ENCODE assay signal across 14 mouse cellular contexts in genomic region chr11:53893451-53893850, GRCm38 (mm10). TPM values are rescaled to one million over a fixed set of nuclear protein-coding genes. Genes with fewer than 3 reads are reported as not detected.
DNase-seq lines count a peak whose midpoint lies in the region; ATAC-seq and TF ChIP-seq lines count a peak whose summit lies in the region.
"Had no signal": no experiment of that assay in that cellular context is flagged by ENCODE, and none has a peak within 500 bp of the region (broad histone marks: within the 10 kb centered on the region; RNA-seq: fewer than 3 reads in every experiment).

No protein-coding gene starts in this region.

- no peak for TF ChIP-seq EP300 in heart, adult 2 months (IDR thresholded peaks at IDR 0.05; ENCODE audit: insufficient read depth, low read depth, low read length)

- H3K4me1 ChIP-seq in heart, adult 2 months (ENCODE audit: control insufficient read depth, insufficient read depth, low read length) = peaks cover 3% of the 10 kb centered on the region
- H3K4me1 ChIP-seq in thymus, adult 2 months (replicated peaks; ENCODE audit: control insufficient read depth, insufficient read depth, low read length) = peaks cover 7% of the 10 kb centered on the region
- peaks cover 16% of the 10 kb centered on the region for H3K4me1 ChIP-seq in liver, embryonic 16.5 days (ENCODE audit: control insufficient read depth, low read depth, low read length)

- no peak overlapping the region for H3K9ac ChIP-seq in heart, adult 2 months (ENCODE audit: low read depth, low read length)
- H3K9ac ChIP-seq in liver, embryonic 16.5 days (ENCODE audit: low read depth, low read length) = no peak overlapping the region
- H3K9ac ChIP-seq: forebrain, embryonic 13.5 days; heart, embryonic 13.5 days; neural tube, embryonic 12.5 days had no signal

- peak overlapping the region; percentile 46; the same call in 1 of the 2 replicates for H3K27ac ChIP-seq in heart, adult 2 months
- 0 out of 2 replicates have a peak overlapping the region, but pooled peaks have one; percentile 24 for H3K27ac ChIP-seq in thymus, adult 2 months (ENCODE audit: control insufficient read depth, insufficient read depth, low read length)
- no peak overlapping the region for H3K27ac ChIP-seq in liver, embryonic 16.5 days (ENCODE audit: low read length)
- H3K27ac ChIP-seq in layer of hippocampus, adult 2 months = no peak overlapping the region
- H3K27ac ChIP-seq: forebrain, embryonic 13.5 days; heart, embryonic 13.5 days; hindbrain, postnatal 0 days; neural tube, embryonic 12.5 days had no signal

- TF ChIP-seq CTCF in heart, adult 2 months (IDR thresholded peaks at IDR 0.05) = no peak
- TF ChIP-seq CTCF in thymus, adult 2 months (IDR thresholded peaks at IDR 0.05; ENCODE audit: borderline replicate concordance, control insufficient read depth, extremely low read depth, insufficient read depth, low read length, poor library complexity) = no peak
- no peak for TF ChIP-seq CTCF in layer of hippocampus, adult 2 months (conservative IDR thresholded peaks at IDR 0.05)

- peak overlapping the region; percentile 49; the same call in 1 of the 2 replicates for H3K4me2 ChIP-seq in liver, embryonic 16.5 days (ENCODE audit: low read depth, low read length)
- H3K4me2 ChIP-seq: forebrain, embryonic 13.5 days; heart, embryonic 13.5 days; neural tube, embryonic 12.5 days had no signal

- DNase-seq in heart, adult 2 months = no peak
- no peak for DNase-seq in heart, postnatal 25 days (ENCODE audit: low spot score)
- no peak for DNase-seq in thymus, adult 2 months
- no peak for DNase-seq in thymus, postnatal 36 days
- no peak for DNase-seq in urinary bladder, postnatal 25 days (ENCODE audit: low spot score)
- no peak for DNase-seq in layer of hippocampus, adult 2 months (ENCODE audit: low spot score in 2 of 2)
- no peak for DNase-seq in layer of hippocampus, postnatal 10 days (ENCODE audit: low spot score in 2 of 2)

- no peaks in the 10 kb centered on the region; the same call in 1 of the 2 replicates for H3K79me2 ChIP-seq in heart, adult 2 months (replicated peaks; ENCODE audit: control insufficient read depth, insufficient read depth, low read length)

- intact Hi-C loops in heart, adult 2 months (cut with DNase I) = no loop called here
- intact Hi-C loops in heart, postnatal 25 days (cut with DNase I) = no loop called here

- no peak for TF ChIP-seq POLR2A in heart, adult 2 months (IDR thresholded peaks at IDR 0.05; ENCODE audit: insufficient read depth, low read depth, low read length)
- TF ChIP-seq POLR2A in thymus, adult 2 months (IDR thresholded peaks at IDR 0.05; ENCODE audit: control insufficient read depth, extremely low read depth, insufficient read depth, low read length, poor library complexity) = no peak

- H3K36me3 ChIP-seq in heart, adult 2 months (ENCODE audit: control insufficient read depth, insufficient read depth, low read length) = peaks cover 5% of the 10 kb centered on the region
- no peaks in the 10 kb centered on the region for H3K36me3 ChIP-seq in thymus, adult 2 months (ENCODE audit: control insufficient read depth, insufficient read depth, low read length)
- H3K36me3 ChIP-seq in liver, embryonic 16.5 days (ENCODE audit: control insufficient read depth, insufficient read depth) = no peaks in the 10 kb centered on the region
- H3K36me3 ChIP-seq: heart, embryonic 13.5 days; neural tube, embryonic 12.5 days had no signal

- no peaks in the 10 kb centered on the region for H3K27me3 ChIP-seq in heart, adult 2 months (ENCODE audit: control insufficient read depth, insufficient read depth, low read length)
- H3K27me3 ChIP-seq in thymus, adult 2 months (ENCODE audit: control insufficient read depth, insufficient read depth, low read length) = no peaks in the 10 kb centered on the region
- no peaks in the 10 kb centered on the region for H3K27me3 ChIP-seq in liver, embryonic 16.5 days (ENCODE audit: control insufficient read depth, insufficient read depth, low read depth, low read length)
- H3K27me3 ChIP-seq: forebrain, embryonic 13.5 days; heart, embryonic 13.5 days; neural tube, embryonic 12.5 days had no signal

- no peaks in the 10 kb centered on the region for H3K9me3 ChIP-seq in liver, embryonic 16.5 days (replicated peaks; ENCODE audit: control insufficient read depth, low read length)
- H3K9me3 ChIP-seq: forebrain, embryonic 13.5 days; G1E; heart, embryonic 13.5 days; neural tube, embryonic 12.5 days had no signal

- no peak for ATAC-seq in liver, embryonic 16.5 days (ENCODE audit: low read depth)
- ATAC-seq: forebrain, embryonic 13.5 days; hindbrain, postnatal 0 days had no signal

- WGBS in heart, adult 2 months = 67% methylated on average over 2 of the region's 2 CpGs
- 62% methylated on average over 2 of the region's 2 CpGs for WGBS in thymus, adult 2 months
- 43% methylated on average over 2 of the region's 2 CpGs for WGBS in liver, embryonic 16.5 days (ENCODE audit: insufficient replicate concordance)

- no peak overlapping the region for H3K4me3 ChIP-seq in heart, adult 2 months
- H3K4me3 ChIP-seq in thymus, adult 2 months (ENCODE audit: control insufficient read depth, insufficient read depth, low read length) = no peak overlapping the region
- H3K4me3 ChIP-seq in liver, embryonic 16.5 days (ENCODE audit: low read depth, low read length) = no peak overlapping the region
- no peak overlapping the region for H3K4me3 ChIP-seq in layer of hippocampus, adult 2 months
- H3K4me3 ChIP-seq: forebrain, embryonic 13.5 days; heart, embryonic 13.5 days; neural tube, embryonic 12.5 days had no signal

RNA-seq across cellular contexts. Expression of gene Slc22a5, which starts 2.0 kb away (rescaled TPM):
- total RNA-seq in heart, adult 2 months (2021) = 10 to 100 TPM; 20.9 to 23.7 TPM
- 21.6 and 31.4 TPM in 2 replicates for polyA plus RNA-seq in heart, adult 2 months (2012; rRNA removed)
- 10 to 100 TPM; 21.9 to 25.9 TPM for total RNA-seq in heart, postnatal 25 days (2021)
- polyA plus RNA-seq in thymus, adult 2 months (2012; rRNA removed) = 16.4 and 18.8 TPM in 2 replicates
- polyA plus RNA-seq in liver, embryonic 16.5 days (2015; fragmentation: Nextera tagmentation; extraction: Ambion mirVana) = 2.4 and 2.6 TPM in 2 replicates
- total RNA-seq in layer of hippocampus, adult 2 months (2021) = 10 to 100 TPM; 10.7 to 12.4 TPM
- total RNA-seq in layer of hippocampus, postnatal 10 days (2021) = 10 to 100 TPM; 13.3 to 15.8 TPM

RNA-seq across cellular contexts. Expression of gene Gm12216, which starts 34.4 kb away (rescaled TPM):
- 1 to 10 TPM; 2.6 TPM for total RNA-seq in heart, adult 2 months (2021)
- 4.4 and 5.5 TPM in 2 replicates for polyA plus RNA-seq in heart, adult 2 months (2012; rRNA removed)
- total RNA-seq in heart, postnatal 25 days (2021) = 1 to 10 TPM; 1.3 to 1.7 TPM
- polyA plus RNA-seq in thymus, adult 2 months (2012; rRNA removed) = 9.2 and 11.1 TPM in 2 replicates
- polyA plus RNA-seq in liver, embryonic 16.5 days (2015; fragmentation: Nextera tagmentation; extraction: Ambion mirVana) = 0.08 and 0.44 TPM in 2 replicates
- 1 to 10 TPM; 8.5 to 8.9 TPM for total RNA-seq in layer of hippocampus, adult 2 months (2021)
- 1 to 10 TPM; 1.4 to 3.6 TPM for total RNA-seq in layer of hippocampus, postnatal 10 days (2021)
- total RNA-seq: hindbrain, postnatal 0 days; midbrain, postnatal 0 days had no signal
- polyA plus RNA-seq: G1E; neural tube, embryonic 12.5 days had no signal

Comparison
In these comparisons a context has a peak if more than half of its experiments do, and no peak if none do; other contexts are left out.
1. H3K27ac ChIP-seq: peak in heart, adult 2 months (single experiment) and thymus, adult 2 months (single experiment); none in liver, embryonic 16.5 days (single experiment) and layer of hippocampus, adult 2 months (single experiment).